Mouse (Mus musculus) liver, adult 10 weeks (tissue): ENCODE data around the gene H2-Oa. TPM values are rescaled to one million over a fixed set of nuclear protein-coding genes. Genes with fewer than 3 reads are reported as not detected.

Experiments
- polyA plus RNA-seq: library from polyadenylated mRNA; stranded (reverse); fragments of 350-450 nt; fragmentation: Illumina TruSeq; extraction: RNeasy Lipid Tissue Mini Kit (QIAGEN cat#74804); gene quantifications from one replicate; pipeline ENCODE4 v1.2.3, GENCODE M21; 2014; ENCODE audit warnings: low read depth, low replicate concordance

Gene H2-Oa
- polyA plus RNA-seq, result not detected

GRCm38 (mm10) chr17:34092197-34092875 lies at the start of gene H2-Oa:
TSS of gene H2-Oa (plus strand) at chr17:34092340.

GRCm38 (mm10) chr17:34119249-34120179 lies 27.4 kb downstream of the H2-Oa start, which contains the start of gene H2-DMa:
TSS of gene H2-DMa (plus strand) at chr17:34119541.

GRCm38 (mm10) chr17:34122188-34122984 lies 30.2 kb downstream of the H2-Oa start, which contains the start of gene Brd2:
TSS of gene Brd2 (minus strand) at chr17:34122634.

GRCm38 (mm10) chr17:34143033-34143432 lies 50.9 kb downstream of the H2-Oa start, which contains the start of gene H2-DMb2:
TSS of gene H2-DMb2 (plus strand) at chr17:34143307.

Other genes with a start within 250 kb of the H2-Oa start
- 1.5 TPM for gene Cd320, start 249.2 kb upstream of the H2-Oa start, polyA plus RNA-seq
- not detected for gene Gm7029, start 218.5 kb upstream of the H2-Oa start, polyA plus RNA-seq
- gene Kifc1, start 201.7 kb upstream of the H2-Oa start, polyA plus RNA-seq, result not detected
- not detected for gene Platr17, start 187.2 kb upstream of the H2-Oa start, polyA plus RNA-seq
- 3.7 TPM for gene Daxx, start 182.9 kb upstream of the H2-Oa start, polyA plus RNA-seq
- gene Tapbp, start 176.4 kb upstream of the H2-Oa start, polyA plus RNA-seq, result 29.5 TPM
- gene Zbtb22, start 176.4 kb upstream of the H2-Oa start, polyA plus RNA-seq, result 1.7 TPM
- gene Rgl2, start 162.8 kb upstream of the H2-Oa start, polyA plus RNA-seq, result 0.64 TPM
- gene Pfdn6, start 152.0 kb upstream of the H2-Oa start, polyA plus RNA-seq, result 12.6 TPM
- gene Wdr46, start 151.7 kb upstream of the H2-Oa start, polyA plus RNA-seq, result 1.2 TPM
- gene B3galt4, start 140.9 kb upstream of the H2-Oa start, polyA plus RNA-seq, result not detected
- 3.0 TPM for gene Vps52, start 136.5 kb upstream of the H2-Oa start, polyA plus RNA-seq
- 51.8 TPM for gene Rps18, start 136.3 kb upstream of the H2-Oa start, polyA plus RNA-seq
- gene H2-K1, start 92.0 kb upstream of the H2-Oa start, polyA plus RNA-seq, result 848 TPM
- 1.8 TPM for gene Ring1, start 67.7 kb upstream of the H2-Oa start, polyA plus RNA-seq
- 13.3 TPM for gene H2-Ke6, start 64.3 kb upstream of the H2-Oa start, polyA plus RNA-seq
- 3.2 TPM for gene Slc39a7, start 60.7 kb upstream of the H2-Oa start, polyA plus RNA-seq
- 1.4 TPM for gene Rxrb, start 60.5 kb upstream of the H2-Oa start, polyA plus RNA-seq
- gene Col11a2, start 52.9 kb upstream of the H2-Oa start, polyA plus RNA-seq, result not detected
- gene H2-DMa, start 27.2 kb downstream of the H2-Oa start, polyA plus RNA-seq, result 1.2 TPM
- 94.0 TPM for gene Brd2, start 30.3 kb downstream of the H2-Oa start, polyA plus RNA-seq
- 0.64 TPM for gene H2-DMb2, start 51.0 kb downstream of the H2-Oa start, polyA plus RNA-seq
- 2.6 TPM for gene H2-DMb1, start 60.7 kb downstream of the H2-Oa start, polyA plus RNA-seq
- gene Tap1, start 95.2 kb downstream of the H2-Oa start, polyA plus RNA-seq, result 2.8 TPM
- 6.2 TPM for gene Psmb9, start 95.4 kb downstream of the H2-Oa start, polyA plus RNA-seq
- gene Psmb8, start 105.4 kb downstream of the H2-Oa start, polyA plus RNA-seq, result 3.0 TPM
- 1.1 TPM for gene Tap2, start 111.2 kb downstream of the H2-Oa start, polyA plus RNA-seq
- gene H2-Ob, start 146.6 kb downstream of the H2-Oa start, polyA plus RNA-seq, result 1.2 TPM
- gene H2-Ab1, start 165.3 kb downstream of the H2-Oa start, polyA plus RNA-seq, result 18.9 TPM
- gene H2-Aa, start 195.5 kb downstream of the H2-Oa start, polyA plus RNA-seq, result 22.0 TPM
- 3.5 TPM for gene H2-Eb1, start 213.5 kb downstream of the H2-Oa start, polyA plus RNA-seq
- gene H2-Eb2, start 233.3 kb downstream of the H2-Oa start, polyA plus RNA-seq, result 0.11 TPM